Mouse (Mus musculus): ENCODE measurements around the gene Syne3. TPM values are rescaled to one million over a fixed set of nuclear protein-coding genes. Genes with fewer than 3 reads are reported as not detected.

Gene Syne3
- polyA plus RNA-seq, 1 experiment = 7.8 TPM

GRCm38 (mm10) chr12:104978420-104978819 is 31.2 kb downstream of the Syne3 start:
- H3K4me3 ChIP-seq (ENCODE audit: control insufficient read depth, low read depth, low read length) = no peak overlapping the region

GRCm38 (mm10) chr12:104976903-104977302 is 32.7 kb downstream of the Syne3 start:
- Histone ChIP-seq H3K36me3 (ENCODE audit: control insufficient read depth, insufficient read depth, low read length) (no peaks in the 10 kb centered on the region), H3K27me3 (ENCODE audit: control insufficient read depth, insufficient read depth, low read length) (no peaks in the 10 kb centered on the region), H3K27ac (ENCODE audit: control insufficient read depth, insufficient read depth, low read depth, low read length) (no peak overlapping the region), H3K4me3 (ENCODE audit: control insufficient read depth, low read depth, low read length) (no peak overlapping the region), H3K4me1 (ENCODE audit: control insufficient read depth, insufficient read depth, low read length) (no peaks in the 10 kb centered on the region)
- TF ChIP-seq POLR2A (IDR thresholded peaks at IDR 0.05; ENCODE audit: control insufficient read depth, low read depth, low read length) (no peak), CTCF (IDR thresholded peaks at IDR 0.05; ENCODE audit: control insufficient read depth, insufficient read depth, insufficient replicate concordance, low read depth, low read length) (no peak)

More at GRCm38 (mm10) chr12:104978420-104978819, 31.2 kb downstream of the Syne3 start:
- no peaks in the 10 kb centered on the region for H3K36me3 ChIP-seq (ENCODE audit: control insufficient read depth, insufficient read depth, low read length)
- no peak for TF ChIP-seq CTCF (IDR thresholded peaks at IDR 0.05; ENCODE audit: control insufficient read depth, insufficient read depth, insufficient replicate concordance, low read depth, low read length)
- no peak for TF ChIP-seq POLR2A (IDR thresholded peaks at IDR 0.05; ENCODE audit: control insufficient read depth, low read depth, low read length)
- no peak overlapping the region for H3K27ac ChIP-seq (ENCODE audit: control insufficient read depth, insufficient read depth, low read depth, low read length)
- H3K4me1 ChIP-seq (ENCODE audit: control insufficient read depth, insufficient read depth, low read length) = no peaks in the 10 kb centered on the region; the same call in 1 of the 2 replicates
- H3K27me3 ChIP-seq (ENCODE audit: control insufficient read depth, insufficient read depth, low read length) = no peaks in the 10 kb centered on the region

GRCm38 (mm10) chr12:104976331-104976817 is 33.2 kb downstream of the Syne3 start:
- Histone ChIP-seq H3K27ac (ENCODE audit: control insufficient read depth, insufficient read depth, low read depth, low read length) (no peak overlapping the region), H3K27me3 (ENCODE audit: control insufficient read depth, insufficient read depth, low read length) (no peaks in the 10 kb centered on the region)

GRCm38 (mm10) chr12:104972860-104973259 is 36.7 kb downstream of the Syne3 start:
- Histone ChIP-seq H3K27ac (ENCODE audit: control insufficient read depth, insufficient read depth, low read depth, low read length) (no peak overlapping the region), H3K4me3 (ENCODE audit: control insufficient read depth, low read depth, low read length) (no peak overlapping the region), H3K4me1 (ENCODE audit: control insufficient read depth, insufficient read depth, low read length) (no peaks in the 10 kb centered on the region)

More at GRCm38 (mm10) chr12:104976331-104976817, 33.2 kb downstream of the Syne3 start:
- Histone ChIP-seq H3K36me3 (ENCODE audit: control insufficient read depth, insufficient read depth, low read length) (no peaks in the 10 kb centered on the region), H3K4me1 (ENCODE audit: control insufficient read depth, insufficient read depth, low read length) (no peaks in the 10 kb centered on the region), H3K4me3 (ENCODE audit: control insufficient read depth, low read depth, low read length) (no peak overlapping the region)
- no peak for TF ChIP-seq CTCF (IDR thresholded peaks at IDR 0.05; ENCODE audit: control insufficient read depth, insufficient read depth, insufficient replicate concordance, low read depth, low read length)
- TF ChIP-seq POLR2A (IDR thresholded peaks at IDR 0.05; ENCODE audit: control insufficient read depth, low read depth, low read length) = no peak

GRCm38 (mm10) chr12:104969618-104970017 is 40.0 kb downstream of the Syne3 start:
- Histone ChIP-seq H3K4me1 (ENCODE audit: control insufficient read depth, insufficient read depth, low read length) (no peaks in the 10 kb centered on the region), H3K27ac (ENCODE audit: control insufficient read depth, insufficient read depth, low read depth, low read length) (no peak overlapping the region), H3K4me3 (ENCODE audit: control insufficient read depth, low read depth, low read length) (no peak overlapping the region), H3K27me3 (ENCODE audit: control insufficient read depth, insufficient read depth, low read length) (no peaks in the 10 kb centered on the region), H3K36me3 (ENCODE audit: control insufficient read depth, insufficient read depth, low read length) (no peaks in the 10 kb centered on the region)
- TF ChIP-seq POLR2A (IDR thresholded peaks at IDR 0.05; ENCODE audit: control insufficient read depth, low read depth, low read length) (no peak), CTCF (IDR thresholded peaks at IDR 0.05; ENCODE audit: control insufficient read depth, insufficient read depth, insufficient replicate concordance, low read depth, low read length) (no peak)

More at GRCm38 (mm10) chr12:104972860-104973259, 36.7 kb downstream of the Syne3 start:
- TF ChIP-seq CTCF (IDR thresholded peaks at IDR 0.05; ENCODE audit: control insufficient read depth, insufficient read depth, insufficient replicate concordance, low read depth, low read length) = no peak
- no peak for TF ChIP-seq POLR2A (IDR thresholded peaks at IDR 0.05; ENCODE audit: control insufficient read depth, low read depth, low read length)
- H3K36me3 ChIP-seq (ENCODE audit: control insufficient read depth, insufficient read depth, low read length) = no peaks in the 10 kb centered on the region
- H3K27me3 ChIP-seq (ENCODE audit: control insufficient read depth, insufficient read depth, low read length) = no peaks in the 10 kb centered on the region

- H3K36me3 ChIP-seq (ENCODE audit: control insufficient read depth, insufficient read depth, low read length) = no peaks in the 10 kb centered on the region
- no peaks in the 10 kb centered on the region for H3K27me3 ChIP-seq (ENCODE audit: control insufficient read depth, insufficient read depth, low read length)
- H3K4me3 ChIP-seq (ENCODE audit: control insufficient read depth, low read depth, low read length) = no peak overlapping the region
- no peak for TF ChIP-seq POLR2A (IDR thresholded peaks at IDR 0.05; ENCODE audit: control insufficient read depth, low read depth, low read length)
- no peak for TF ChIP-seq CTCF (IDR thresholded peaks at IDR 0.05; ENCODE audit: control insufficient read depth, insufficient read depth, insufficient replicate concordance, low read depth, low read length)
- H3K4me1 ChIP-seq (ENCODE audit: control insufficient read depth, insufficient read depth, low read length) = no peaks in the 10 kb centered on the region
- H3K27ac ChIP-seq (ENCODE audit: control insufficient read depth, insufficient read depth, low read depth, low read length) = no peak overlapping the region
These were observed 40.4 kb downstream of the Syne3 start for GRCm38 (mm10) chr12:104969177-104969576.

GRCm38 (mm10) chr12:104964953-104965911 is 44.4 kb downstream of the Syne3 start:
- Histone ChIP-seq H3K27ac (ENCODE audit: control insufficient read depth, insufficient read depth, low read depth, low read length) (no peak overlapping the region), H3K4me1 (ENCODE audit: control insufficient read depth, insufficient read depth, low read length) (no peaks in the 10 kb centered on the region), H3K36me3 (ENCODE audit: control insufficient read depth, insufficient read depth, low read length) (no peaks in the 10 kb centered on the region), H3K27me3 (ENCODE audit: control insufficient read depth, insufficient read depth, low read length) (no peaks in the 10 kb centered on the region), H3K4me3 (ENCODE audit: control insufficient read depth, low read depth, low read length) (no peak overlapping the region)
- TF ChIP-seq POLR2A (IDR thresholded peaks at IDR 0.05; ENCODE audit: control insufficient read depth, low read depth, low read length) (no peak), CTCF (IDR thresholded peaks at IDR 0.05; ENCODE audit: control insufficient read depth, insufficient read depth, insufficient replicate concordance, low read depth, low read length) (no peak)
